Mouse (Mus musculus) spleen, adult 18-20 months (tissue): ENCODE results near the gene Igfbp7.

Experiments used
- DNase-seq, 2 experiments: peaks; one replicate each; pipeline ENCODE4 v3.0.0; 2022; ENCODE audit warnings: mixed read lengths in 2 of 2

Igfbp7 gene

GRCm38 (mm10) chr5:77375546-77375945 lies 32.3 kb downstream of the Igfbp7 start:
- no peak for DNase-seq

DNA sequence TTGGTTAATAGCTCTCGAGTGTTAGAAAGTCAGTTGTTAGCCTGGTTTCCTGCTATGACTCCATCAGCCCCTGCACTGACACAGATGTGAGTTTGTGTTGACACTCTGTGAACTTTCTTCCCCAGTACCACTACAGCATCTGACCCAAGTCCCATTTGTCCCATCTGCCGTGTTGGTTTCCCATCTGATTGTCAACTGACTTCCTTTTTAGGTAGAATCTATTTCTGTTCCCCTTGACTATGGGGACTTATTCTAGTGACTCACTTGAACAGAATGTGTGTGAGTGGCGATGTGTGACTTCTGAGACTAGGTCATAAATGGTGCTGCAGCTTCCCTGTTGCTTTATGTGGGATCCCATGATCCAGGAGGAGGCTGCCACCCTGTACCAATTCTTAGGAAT lies 32.9 kb downstream of the Igfbp7 start:
- DNase-seq = no peak

DNA sequence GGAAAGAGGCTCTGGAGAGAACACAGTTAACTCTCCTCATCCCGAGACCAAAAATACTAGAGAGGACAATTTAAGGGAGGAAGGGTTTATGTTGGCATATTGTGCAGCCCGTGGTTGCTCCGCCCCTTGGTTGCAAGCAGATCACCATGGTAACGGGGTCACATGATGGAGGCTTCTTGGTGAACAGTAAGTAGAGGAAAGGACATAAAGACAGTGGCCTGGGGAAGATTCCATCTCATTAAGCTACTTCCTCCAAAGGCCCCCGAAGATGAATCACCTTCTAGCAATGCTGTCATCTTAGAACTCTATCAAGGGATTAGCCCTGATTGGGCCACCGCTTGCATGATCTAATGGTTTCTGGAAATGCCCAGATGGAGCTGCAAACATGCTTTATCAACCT lies 35.1 kb downstream of the Igfbp7 start:
- no peak for DNase-seq

DNA sequence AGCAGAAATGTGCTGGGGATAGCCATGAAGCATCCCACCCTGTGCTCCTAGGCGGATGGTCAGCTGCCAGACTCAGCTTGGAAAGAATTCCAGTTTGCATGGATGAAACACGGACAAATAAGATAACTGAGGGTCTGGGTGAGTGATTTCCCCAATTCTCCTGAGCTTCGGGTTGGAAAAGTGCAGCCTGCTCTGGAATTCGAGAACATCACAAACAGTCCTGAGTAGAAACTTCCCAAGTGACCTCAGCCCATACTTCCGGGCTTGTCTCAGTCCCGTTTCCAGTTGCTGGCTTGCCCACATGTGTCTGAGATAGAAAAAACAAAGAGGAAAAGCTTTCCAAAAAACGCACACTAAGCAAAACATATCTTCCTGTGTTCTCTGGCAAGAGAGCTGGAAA lies 35.6 kb downstream of the Igfbp7 start:
- DNase-seq = no peak

DNA sequence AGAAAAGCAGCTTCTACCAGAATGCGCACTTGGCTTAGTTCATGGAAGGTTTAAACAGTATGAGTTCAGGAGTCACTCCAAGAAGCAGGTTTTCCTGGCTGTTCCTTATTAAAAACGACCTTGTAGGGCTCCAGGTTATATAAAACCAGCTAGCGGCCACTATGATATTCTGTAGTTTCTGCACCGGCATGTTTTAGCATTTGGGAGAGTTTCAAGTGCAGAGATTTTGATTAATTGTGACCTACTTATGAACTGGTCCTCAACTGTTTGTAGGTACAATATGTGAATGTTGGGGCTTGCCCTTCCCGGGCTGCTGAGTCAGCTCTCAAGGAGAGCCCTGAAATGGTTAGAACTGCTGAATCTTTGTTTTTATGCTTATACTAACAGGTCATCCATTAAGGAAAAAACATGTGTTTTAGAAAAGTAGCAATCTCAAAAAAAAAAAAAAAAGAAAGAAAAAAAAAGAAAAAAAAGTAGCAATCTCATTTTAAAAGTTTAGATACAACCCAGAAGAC lies 37.4 kb downstream of the Igfbp7 start:
- no peak for DNase-seq

DNA sequence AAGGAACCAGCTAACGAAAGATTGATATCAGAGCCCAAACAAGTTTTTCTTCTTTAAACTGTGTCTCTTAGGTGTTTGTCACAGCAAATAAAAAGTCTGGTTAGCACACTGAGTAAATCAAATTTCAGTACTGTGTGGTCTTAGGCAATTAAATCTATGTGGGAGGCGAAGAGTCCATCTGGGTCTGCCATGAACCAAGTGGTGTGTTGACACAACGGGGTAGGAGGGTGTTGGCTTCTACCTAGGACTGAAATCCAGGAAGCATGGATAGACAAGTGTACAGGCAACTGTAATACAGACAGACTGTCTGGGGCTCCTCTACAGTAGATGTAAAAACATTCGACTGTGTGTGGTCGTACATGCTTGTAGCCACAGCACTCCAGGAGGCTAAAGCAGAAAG lies 38.4 kb downstream of the Igfbp7 start:
- DNase-seq = no peak

DNA sequence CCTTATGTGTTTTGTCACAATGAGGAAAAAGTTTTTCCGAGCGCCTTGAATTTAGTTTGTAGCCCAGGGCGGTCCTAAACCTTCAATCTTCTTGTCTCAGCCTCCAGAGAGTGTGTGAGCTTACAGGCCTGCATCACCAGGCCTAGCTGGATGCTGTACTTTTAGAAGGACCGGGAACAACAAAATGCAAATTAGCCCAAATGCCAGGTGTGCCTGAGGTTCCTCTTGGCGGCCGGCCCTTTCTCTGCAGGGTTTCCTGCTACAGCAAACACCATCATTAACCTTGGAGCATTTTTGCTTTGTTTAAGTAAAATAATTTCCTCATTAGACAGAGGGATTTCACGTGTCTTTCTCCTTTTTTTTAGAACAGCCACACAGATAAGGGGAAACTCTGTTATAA lies 39.6 kb downstream of the Igfbp7 start:
- no peak for DNase-seq

- DNase-seq = no peak
Observed at GRCm38 (mm10) chr5:77367682-77368081, 40.2 kb downstream of the Igfbp7 start.

- no peak for DNase-seq
Observed at GRCm38 (mm10) chr5:77367145-77367544, 40.7 kb downstream of the Igfbp7 start.

DNA sequence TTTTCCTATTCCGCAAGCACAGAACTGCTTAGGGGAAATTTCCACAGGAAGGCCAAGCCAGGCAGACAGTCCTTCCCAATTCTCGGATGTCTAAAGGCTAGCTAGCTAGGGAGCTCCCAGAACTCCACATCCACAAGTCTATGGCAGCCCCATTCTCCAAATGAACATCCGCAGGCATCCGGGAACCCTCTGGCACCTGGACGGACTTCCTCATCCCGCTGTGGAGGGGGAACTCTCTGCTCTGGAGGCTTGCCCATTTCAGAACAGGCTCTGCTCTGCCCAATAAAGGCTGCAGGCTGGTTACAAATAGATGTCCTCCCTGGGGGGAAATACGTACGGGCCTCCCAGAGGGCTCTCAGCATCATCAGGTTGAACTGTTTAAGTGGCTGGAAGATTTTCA lies 41.5 kb downstream of the Igfbp7 start:
- no peak for DNase-seq

DNA sequence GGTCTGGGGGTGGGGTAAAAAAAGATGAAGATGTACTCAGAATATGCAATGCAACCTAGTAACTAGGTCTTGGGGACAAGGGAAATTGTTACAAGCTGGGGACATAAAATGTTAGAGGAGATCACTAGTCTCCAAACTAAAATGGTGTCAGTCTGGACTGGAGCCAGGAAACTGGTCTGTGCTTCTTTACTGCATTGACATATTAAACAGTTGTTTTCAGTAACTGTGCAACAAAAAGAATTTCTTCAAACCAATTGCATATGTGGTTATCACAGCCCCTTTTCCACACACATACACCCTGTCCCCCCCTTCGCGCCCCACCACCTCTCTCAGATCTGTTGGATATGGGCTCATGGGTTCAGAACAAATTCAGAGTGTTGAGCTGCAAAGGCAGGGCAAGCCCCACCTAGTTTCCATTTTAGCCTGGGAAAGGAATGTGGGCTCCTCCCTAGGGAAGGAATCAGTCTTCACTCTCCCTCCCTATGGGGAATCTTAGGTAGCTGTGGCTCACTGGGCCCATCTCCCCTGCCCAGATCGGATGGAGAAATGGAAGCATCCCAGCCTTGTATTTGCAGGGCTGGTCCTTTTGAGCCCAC lies 43.3 kb downstream of the Igfbp7 start:
- DNase-seq = no peak

- no peak for DNase-seq
Observed at GRCm38 (mm10) chr5:77363650-77364049, 44.2 kb downstream of the Igfbp7 start.

GRCm38 (mm10) chr5:77362120-77362519 lies 45.7 kb downstream of the Igfbp7 start:
- DNase-seq = no peak

DNA sequence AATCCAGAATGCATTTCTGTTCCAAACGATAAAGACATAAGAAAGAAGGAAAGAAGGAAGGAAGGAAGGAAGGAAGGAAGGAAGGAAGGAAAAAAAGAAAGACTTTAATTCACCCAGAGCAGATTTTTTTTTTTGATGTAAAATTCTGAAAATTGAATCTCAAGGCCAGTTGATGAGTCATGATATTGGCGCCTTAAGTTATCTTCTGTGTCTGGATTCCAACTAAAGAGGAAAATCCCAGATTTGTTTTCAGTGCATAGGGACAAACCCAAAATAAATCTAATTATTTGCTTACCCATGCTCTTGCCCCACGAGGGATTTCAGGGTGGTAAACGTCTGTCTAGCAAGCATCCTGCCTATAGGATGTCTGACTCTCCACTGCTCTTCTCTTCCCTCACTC lies 46.8 kb downstream of the Igfbp7 start:
- no peak for DNase-seq

GRCm38 (mm10) chr5:77359971-77360370 lies 47.9 kb downstream of the Igfbp7 start:
- DNase-seq = no peak

GRCm38 (mm10) chr5:77358347-77358746 lies 49.5 kb downstream of the Igfbp7 start:
- DNase-seq = no peak

GRCm38 (mm10) chr5:77357405-77358149 lies 50.3 kb downstream of the Igfbp7 start:
- DNase-seq = peak; percentile 42 to 55

DNA sequence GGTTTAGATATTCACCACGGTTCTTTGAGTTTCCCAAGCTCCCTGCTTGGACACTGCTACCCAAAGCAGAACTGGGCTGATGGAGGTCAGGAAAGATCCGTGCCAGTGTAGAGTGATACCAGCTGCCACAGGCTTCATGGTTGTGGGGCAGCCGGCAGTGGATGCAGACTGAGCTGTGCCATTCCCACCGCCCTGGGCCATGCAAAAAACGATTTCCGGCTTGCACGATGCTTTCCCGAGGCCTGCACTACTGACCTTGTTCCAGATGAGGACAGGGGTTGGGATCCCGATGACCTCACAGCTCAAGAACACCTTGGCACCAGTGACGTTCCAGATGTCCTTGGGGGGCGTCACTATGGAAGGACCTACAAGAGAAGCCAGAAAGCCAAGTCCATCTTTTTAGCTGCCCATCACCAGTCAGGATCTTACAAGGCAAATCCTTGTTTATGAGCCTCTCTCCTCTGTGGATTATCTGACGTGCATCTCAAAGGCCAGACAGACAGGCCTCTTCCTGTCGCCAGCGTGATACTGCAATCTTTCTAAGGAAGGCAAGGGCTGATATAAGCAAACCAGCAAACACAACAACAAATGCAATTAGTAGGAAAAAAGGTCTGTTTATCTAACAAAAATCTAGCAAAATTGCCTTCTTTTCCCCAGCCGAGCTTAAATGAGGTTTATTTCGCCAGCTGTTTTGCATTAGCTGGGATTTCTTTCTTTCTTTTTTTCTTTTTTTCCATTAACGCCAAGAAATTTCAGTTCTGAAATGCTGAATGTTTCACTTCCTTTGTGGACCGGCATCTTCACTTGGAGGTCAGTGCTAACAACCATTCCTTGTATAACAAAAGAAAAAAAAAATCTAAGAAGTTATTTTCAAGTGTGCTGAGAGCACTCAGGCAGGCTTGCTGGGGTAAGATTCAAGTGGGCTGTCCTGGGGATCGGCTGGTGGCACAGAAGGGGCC lies 52.3 kb downstream of the Igfbp7 start:
- no peak for DNase-seq

DNA sequence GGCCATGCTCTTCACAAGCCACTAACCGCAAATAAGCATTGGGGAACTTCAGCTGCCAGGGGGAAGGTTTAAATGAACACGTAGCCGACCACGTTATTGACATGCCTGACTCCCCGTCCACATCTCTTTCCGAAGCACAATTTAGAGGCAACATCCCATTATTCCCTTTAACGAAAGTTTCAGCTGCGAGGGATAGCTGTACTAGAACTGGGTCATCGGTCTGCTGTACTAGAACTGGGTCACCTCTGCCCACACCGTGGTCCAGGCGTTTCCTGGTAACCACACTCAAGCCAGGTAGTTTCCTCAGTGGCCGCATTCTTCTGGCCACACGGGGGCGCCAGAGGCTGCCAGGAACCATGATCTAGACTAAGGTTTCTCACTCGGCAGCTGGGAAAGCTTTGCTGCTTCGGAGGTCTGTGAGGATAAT lies 53.5 kb downstream of the Igfbp7 start:
- peak; percentile 55 to 84 for DNase-seq

- DNase-seq = no peak
Observed at GRCm38 (mm10) chr5:77351691-77352090, 56.1 kb downstream of the Igfbp7 start.

DNA sequence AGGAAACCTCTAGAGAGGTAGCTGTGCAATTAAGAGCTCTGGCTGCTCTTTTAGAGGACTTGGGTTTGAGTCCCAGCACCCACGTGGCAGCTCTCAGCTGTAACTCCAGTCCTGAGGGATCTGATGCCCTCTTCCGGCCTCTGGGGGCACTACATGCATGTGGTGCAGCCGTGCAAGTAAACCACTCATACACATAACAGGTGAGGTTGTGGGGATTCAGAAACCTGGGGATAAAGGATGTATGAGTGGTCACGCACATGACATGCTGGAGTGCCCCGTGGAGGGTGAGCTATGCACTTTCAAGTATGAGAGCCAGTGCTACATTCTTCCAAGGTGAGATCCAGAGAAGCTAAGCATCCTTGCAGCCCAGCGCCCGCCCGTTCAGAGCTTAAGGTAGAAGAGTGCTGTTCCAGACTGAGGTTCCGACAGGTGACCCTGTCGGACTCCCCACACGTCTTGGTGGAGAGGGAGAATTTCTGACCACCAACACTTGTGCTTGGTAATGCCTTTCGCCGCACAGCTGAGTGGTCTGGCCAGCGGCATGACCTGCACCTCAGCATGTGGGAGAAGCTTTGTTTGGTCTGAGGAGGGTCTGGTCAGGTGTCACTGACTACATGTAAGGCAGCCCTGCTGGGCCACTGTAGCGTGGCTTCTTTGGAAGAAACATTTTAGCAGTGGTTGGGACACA lies 57.7 kb downstream of the Igfbp7 start:
- no peak for DNase-seq

DNA sequence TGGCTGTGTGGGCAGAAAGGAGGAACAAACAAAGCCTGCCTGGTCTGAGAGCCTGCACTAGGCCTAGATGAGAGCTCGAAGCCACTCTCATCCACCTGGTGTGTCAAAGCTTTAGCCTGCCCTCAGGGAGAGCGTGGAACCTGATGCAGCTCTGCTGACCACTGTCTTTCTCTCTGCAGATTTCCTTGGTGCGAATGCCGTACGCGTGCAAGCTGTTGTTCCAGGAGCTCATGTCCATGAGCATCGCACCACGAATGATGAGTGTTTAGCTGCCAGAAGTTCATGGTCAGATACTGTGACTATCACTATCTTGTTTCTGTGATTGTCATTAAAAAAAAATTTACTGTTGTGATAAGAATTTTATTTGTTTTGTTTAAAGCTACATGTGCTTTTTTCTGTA lies 58.9 kb downstream of the Igfbp7 start:
- DNase-seq = no peak

DNA sequence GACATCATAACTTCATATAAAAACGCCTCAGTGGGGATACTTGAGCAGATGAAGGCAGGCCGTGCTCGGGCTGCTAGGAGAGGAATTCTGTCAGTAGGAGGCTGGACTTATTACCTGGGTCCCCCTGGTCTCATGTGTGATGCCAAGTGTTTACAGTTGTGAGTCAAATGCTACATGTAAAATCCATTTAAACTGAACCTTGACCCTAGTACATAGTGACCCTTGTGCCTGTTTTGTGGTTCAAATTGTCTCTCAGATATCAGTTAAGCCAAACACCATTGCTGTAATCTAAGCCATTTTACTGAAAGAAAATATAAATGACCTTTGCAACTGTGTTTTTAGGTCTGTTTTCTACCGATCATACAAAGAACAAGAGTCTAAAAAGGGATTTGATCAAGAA lies 67.8 kb downstream of the Igfbp7 start:
- no peak for DNase-seq
